Mouse (Mus musculus) heart, adult 9 months (tissue): ENCODE data around the gene Tgm2.

Experiments
- DNase-seq, 2 experiments: peaks; one replicate each; pipeline ENCODE4 v3.0.0; 2022; ENCODE audit warnings: low spot score in 2 of 2

The Tgm2 gene

DNA sequence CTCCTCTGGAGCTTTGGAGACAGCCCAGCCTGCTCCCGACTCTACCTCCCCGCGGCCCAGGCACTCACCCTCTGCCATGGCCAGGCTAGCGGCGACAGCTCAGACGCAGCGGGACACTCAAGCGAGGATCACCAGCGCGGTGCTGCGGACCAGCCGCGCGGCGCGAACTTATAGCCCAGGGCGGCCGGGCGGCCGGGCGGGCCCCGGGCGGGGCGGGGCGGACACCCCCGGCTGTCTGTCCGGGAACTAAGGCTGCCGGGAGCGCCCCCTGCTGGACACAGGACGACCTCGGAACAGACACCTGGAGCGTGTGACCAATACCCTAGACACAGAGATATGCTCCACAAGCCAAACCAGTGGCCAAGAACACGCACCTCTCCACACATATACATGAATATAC, at the start of gene Tgm2:
Gene Tgm2 (minus strand): TSS at position 214 of the 400 bp plus-strand sequence.
- peak; percentile 86 to 93 for DNase-seq

DNA sequence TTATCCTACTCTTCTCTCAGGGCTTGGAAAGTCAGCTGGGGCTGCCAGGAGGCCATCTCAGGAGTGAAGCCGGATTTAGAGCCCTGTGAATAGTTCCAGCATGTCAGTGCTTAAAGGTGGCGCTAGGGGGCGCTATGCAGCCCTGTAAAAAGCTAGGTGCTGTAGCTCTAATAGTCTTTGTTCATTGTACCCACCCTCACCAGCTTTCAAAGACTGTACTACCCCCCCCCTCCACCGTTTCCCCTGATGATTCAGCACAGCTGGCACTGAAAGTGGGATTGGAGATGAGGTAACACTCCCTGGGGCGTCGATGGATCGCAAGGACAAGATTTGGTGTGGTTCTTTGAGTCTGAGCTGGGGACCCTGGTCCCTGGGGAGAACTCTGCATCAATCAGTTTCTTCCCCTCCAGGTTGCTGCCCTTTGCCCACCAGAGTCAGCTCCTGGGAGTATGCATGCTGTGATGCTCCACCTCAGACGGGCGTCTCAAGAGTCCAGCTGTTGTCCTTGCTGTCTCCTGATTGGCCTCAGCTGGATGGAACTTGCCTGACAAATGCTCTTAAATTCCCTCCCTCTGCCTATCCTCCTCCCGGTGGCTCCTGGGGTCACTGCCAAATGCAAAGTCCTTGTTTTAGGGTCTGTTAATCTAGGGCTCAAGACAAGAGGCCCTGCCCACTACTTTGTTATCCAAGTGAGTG, 48.9 kb upstream of the Tgm2 start:
- peak in 1 of 2 experiments; percentile 38 for DNase-seq

DNA sequence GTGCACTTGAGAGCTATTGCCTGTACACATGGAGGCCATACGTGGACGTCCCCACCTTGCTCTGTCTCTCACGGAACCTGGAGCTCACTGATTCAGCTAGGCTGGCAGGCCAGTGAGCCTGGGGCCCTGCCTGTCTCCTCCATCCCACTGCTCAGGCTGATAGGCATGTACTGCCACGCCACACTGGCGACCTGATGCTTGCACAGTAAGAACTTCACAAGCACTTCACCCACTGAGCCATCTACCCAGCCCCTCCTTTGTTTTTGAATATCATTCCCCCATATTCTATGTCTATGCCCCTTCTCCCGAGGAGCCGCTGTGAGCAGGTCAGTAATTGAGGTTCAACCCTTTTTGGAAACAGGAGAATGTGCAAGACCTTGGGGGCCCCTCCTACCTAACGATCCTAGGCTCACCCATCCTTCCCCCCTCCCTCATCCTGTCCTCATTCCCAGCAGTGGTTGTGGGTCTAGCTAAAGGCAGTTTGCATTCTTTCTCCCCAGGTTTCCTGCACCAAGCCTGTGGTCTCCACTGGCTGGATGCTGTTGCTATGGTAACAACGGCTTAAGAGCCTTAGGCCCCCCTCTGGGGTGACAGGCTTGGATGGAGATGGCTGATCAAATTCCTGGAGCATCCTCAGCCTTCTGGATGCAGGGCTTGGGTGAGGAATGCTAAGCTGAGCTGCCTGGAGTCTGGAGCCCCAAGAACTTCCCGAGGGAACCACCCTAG, 47.5 kb upstream of the Tgm2 start:
- no peak for DNase-seq

DNA sequence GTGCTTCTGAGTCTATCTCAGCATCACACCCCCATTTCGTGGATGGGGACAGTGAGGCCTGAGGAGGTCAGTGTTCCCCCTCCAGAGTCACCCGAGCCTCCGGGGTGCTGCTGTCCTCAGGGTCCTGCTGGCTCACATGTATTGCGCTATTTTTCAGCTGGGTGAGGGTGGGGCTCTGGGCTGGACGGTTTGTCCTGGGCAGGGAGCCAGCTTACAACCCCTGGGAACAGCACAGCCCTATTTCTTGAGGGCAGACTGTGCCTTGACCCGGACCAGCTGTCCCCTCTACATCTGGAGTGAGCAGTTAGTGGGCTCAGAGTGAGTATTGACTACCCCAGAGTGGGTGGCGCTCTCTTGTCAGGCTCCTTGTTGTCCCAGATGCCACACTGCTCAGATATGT, 44.9 kb upstream of the Tgm2 start:
- DNase-seq, result peak; percentile 81 to 84

DNA sequence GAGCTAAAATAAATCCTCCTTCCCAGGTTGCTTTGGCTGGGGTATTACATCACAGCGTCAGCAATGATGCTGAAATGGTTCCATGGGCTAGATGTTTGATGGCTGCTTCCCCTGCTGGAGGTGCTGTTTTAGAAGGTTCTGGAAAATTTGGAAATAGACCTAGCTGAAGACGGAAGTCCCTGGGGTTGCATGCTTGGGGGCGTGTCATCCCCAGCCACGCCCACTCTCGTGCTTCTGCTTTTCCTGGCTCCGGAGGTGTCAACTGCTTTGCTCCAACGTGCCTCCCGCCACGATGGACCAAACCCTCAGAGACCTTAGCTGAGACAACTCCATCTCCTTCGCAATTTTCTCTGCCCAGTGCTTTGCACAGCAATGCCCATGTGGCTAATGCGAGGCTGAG, 43.2 kb upstream of the Tgm2 start:
- DNase-seq, result no peak

DNA sequence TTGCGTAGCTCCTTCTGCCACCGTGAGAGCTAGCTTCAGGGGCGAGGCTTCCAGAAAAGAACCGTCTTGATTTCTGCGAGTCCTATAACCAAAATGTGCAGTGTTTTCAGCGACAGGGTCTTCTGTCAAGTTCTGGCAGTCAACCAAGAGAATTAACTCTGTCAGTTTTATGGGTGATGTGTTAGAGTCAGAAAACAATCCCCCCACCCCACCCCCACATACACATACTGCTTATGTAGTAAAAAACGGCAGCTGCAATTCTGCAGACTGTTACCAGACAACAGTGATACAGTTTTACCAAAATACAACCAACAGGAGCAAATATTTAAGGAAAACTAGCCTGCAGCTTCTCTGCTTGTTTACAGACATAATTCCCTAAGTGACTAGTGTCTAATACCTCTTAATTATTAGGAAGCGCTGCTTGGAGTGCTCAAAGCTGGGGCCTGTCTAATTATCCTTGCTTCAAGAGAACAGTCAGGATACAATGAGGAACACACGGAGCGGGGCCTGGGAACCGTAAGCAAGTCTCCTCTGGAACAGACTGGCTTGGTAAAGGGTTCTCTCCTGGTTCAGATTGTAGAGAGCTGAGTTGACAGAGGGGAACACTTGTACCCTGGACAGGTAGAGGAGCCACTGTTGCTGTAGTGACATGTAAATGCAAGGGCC, 40.1 kb upstream of the Tgm2 start:
- no peak for DNase-seq

DNA sequence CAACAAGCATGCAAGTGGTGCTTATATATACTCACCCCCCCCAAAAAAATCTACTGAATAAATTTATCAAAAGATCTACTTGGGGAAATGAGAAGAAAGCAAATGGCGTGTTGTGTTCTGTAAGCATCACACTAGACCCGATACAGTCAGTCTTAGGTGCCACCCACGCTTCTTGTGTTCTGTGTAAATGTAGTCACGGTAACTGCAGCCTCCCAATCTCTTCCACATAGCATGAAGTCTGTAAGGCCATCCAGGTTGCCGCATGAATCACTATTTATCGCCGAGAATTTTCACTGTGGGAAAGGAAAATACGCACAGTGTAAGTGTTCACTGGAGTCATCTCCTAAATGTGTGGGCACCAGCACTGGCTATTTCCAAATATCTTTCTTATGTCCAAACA, 37.0 kb upstream of the Tgm2 start:
- DNase-seq, result no peak

DNA sequence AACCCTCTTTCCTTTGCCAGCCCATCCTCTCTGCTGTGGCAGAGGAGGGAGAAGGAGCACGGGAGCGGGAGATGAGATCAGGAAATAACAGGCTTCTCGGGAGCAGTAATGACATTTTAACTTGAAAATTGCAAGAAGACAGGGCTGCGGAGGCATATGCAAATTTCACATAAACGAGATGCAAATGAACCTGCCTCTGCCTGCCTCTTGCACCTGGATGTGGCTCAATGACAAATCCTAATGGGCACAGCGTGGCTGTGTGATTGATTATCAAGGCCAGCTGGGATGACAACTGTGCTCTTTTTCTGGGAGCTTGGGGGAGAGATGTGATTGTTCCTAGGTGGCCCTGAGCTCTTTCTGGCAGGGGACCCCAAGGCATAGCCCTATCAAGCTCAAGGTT, 35.7 kb upstream of the Tgm2 start:
- no peak for DNase-seq

DNA sequence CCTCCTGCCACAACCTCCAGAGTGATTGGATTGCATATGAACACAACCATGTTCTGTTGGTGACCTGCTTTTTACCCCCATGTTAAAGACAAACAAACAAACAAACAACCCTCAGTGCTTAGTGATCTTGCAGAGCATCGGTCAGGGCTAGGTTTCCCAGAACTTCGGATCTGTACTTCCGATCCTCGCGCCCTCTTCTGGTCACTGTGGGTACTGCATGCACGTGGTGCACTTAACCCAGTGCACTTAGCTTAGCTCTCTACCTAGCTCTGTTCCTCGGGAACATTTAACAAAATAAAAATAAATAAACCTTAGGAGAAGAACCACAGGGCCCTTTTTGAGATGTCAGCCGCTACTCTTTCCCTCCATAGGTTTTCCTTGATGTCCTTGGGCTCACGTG, 34.6 kb upstream of the Tgm2 start:
- no peak for DNase-seq

DNA sequence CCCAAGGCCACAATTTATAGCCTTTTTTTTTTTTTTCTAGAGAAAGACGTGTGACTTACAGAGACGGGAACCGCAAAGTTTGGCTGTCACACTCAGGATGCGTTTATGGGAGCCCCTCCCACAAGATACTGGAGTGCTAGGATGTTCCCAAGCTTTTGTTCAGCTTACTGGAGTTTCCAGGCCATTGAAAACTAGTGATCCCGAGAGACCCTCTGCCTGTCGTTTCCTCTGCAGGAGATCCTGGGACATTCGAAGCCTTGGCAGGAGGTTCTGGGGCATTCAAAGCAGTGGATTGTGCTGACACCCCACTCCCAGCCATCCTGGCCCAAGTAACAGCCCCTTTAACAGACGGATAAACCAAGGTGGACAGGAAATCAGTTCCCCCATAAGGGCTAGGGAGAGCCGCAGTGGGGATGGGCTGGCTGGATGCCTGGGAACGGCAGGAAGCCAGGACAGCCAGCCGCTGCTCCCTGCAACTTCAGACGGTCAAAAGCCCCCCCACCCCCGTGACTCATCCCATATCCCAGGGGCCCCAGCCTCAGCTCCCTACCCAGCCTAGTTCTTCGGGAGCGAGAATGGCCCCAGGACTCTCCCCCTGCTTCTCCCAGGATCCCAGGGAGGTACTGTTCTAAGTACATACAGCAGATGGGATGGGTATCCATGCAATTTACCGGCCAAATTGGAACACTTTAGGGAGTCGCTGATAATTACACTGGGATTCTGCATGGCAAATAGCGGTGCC, 33.3 kb upstream of the Tgm2 start:
- DNase-seq, result peak; percentile 65 to 79

DNA sequence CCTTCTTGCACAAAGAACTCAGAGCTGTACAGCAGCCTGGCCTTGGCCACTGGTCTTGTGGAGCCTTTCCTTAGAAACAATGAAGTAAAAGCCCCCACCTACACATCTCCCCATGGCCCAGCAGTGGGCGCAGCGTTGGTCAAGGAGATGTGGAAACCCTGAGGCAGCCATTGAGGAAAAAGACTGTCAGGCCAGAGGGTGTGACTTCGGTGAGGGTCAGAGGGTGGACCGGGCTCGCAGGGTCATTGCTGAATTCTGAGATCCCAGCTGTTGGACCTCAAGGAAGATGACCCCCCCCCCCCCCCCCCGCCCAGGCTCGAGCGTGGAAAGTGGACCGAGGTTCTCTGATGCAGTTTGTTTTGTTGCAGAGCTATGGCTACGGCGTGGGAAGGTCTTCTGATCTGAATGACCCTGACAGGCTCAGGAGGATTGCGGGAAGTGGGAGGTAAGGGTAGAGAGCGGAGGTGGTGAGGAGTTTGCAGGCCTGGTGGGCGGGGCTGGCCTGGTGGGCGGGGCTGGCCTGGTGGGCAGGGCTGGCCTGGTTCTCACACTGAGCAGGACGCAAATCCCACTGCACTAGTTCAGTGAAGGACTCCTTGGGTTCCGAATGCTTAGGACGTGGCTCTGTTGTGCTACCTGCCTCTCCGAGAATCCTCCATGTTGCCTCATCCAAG, 32.6 kb upstream of the Tgm2 start:
- DNase-seq, result peak; percentile 77 to 79

DNA sequence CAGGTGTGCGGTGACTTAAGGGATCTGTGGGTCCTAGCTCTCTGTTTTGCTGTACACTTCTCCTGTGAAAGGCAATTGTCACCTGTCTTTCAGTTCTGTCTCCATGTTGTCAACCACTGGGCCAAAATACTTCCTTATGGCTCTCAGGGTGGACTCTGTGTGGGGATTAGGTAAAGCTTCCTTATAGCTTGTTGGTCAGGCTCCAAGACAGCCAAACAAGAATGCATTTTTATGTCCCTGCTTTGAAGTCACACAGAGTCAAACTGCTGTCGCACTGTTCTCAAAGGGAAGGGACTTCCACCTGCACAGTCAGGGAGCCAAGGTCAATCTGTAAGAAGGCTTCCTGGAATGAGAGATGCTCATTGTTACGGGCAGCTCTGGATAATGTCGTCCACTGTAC, 31.9 kb upstream of the Tgm2 start:
- DNase-seq, result no peak

DNA sequence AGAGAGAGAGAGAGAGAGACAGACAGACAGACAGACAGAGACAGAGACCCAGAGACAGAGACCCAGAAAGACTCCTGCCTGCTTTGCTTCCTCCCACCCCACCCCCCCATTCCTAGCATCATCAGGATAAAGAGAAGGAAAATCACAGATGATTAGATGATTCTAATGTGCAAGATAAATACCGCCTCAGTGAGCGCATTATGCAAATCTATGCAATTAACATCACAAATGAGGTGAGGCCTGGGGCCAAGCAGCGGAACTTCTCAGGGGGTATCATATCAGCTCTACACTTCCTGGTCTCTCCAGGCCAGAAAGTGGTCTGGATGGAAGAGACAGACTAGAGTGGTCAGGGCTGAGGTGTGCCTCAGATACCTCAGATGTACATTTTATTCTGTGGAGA, 31.3 kb upstream of the Tgm2 start:
- no peak for DNase-seq

DNA sequence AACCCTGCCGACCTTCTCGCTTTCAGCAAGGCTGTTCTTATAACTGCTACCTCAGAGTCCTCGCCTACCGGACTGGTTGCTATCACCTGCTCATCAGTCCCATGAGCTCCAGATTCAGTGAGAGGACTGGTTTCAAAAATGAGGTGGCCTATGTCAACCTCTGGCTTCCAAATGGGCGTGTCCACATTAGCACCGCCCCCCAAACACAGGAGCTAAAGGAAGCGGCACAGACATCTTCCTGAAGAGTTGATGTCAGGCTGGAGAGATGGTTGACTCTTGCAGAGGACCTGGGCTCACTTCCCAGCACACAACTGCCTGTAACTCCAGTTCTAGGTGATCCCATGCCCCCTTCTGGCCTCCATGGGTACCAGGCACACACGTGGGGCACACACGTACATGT, 30.5 kb upstream of the Tgm2 start:
- no peak for DNase-seq

DNA sequence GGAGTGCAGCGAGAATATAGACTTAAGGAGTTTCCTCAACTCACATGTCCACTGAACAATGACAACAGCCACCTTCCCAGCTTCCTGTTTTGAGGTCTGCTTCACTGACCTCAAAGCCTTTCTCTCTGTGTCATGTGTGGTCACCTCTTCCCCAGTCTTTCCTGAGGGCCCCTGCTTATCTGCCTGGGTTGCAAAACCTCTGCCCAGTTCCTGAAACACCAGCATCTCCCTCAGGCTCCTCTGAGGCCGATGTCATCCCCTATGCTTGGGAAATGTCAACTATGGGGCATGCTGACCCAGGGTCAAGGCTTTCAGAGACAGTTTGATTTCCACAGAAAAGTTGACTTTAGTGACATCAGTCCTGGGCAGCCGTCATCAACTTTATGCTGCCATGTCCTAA, 29.2 kb upstream of the Tgm2 start:
- no peak for DNase-seq

DNA sequence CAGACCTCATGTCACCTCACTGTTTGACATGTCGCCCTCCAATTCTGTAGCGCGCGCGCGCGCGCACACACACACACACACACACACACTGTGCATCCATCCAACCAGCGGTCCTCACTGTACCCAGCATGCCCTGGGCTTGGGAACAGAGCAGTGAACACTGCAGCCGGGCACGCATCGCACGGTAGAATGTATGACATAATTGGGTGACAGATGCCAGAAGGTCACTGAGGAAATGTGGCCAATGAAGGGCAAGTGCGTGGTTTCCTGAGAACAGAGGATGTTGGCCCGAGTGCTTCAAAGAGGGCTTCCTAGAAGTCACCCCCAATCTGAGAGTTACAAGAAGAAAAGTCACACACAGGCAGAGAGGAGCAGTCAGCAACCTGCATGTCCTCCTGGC, 28.7 kb upstream of the Tgm2 start:
- DNase-seq, result no peak

DNA sequence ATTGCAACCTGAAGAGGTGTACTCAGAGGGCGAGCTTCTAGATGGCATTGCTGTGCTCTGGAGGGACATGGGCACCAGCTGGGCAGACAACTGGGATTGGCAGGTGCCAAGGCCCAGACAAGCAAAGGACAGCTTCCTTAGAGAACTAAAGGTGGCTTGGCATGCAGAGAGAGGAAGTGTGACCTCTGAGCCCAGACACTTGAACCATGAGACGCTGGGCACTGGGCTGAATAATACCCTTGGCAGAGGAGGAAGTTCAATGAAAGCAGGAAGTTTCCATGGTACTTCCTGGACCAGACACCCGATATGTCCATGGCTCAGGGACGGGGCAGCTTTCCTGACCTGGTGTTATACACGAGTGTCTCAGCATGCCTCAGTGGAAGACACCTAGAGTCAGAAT, 28.2 kb upstream of the Tgm2 start:
- DNase-seq, result no peak

DNA sequence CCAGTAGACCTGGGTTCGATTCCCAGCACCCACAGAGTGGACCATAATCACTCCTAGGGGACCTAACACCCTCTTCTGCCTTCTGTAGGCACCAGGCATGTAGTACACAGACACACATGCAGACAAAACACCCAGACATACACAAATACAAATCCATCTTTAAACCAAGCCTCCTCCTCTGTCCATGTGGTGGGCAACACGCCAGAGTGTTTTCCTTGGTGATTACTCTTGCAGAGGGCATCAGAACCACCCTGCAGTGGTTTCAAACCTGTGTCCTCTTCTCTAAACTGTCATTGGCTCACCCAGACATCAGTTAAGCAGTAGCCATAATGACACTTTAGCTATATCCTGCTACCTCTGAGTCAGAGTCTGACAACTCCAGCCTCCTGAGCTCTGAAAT, 24.2 kb upstream of the Tgm2 start:
- no peak for DNase-seq

DNA sequence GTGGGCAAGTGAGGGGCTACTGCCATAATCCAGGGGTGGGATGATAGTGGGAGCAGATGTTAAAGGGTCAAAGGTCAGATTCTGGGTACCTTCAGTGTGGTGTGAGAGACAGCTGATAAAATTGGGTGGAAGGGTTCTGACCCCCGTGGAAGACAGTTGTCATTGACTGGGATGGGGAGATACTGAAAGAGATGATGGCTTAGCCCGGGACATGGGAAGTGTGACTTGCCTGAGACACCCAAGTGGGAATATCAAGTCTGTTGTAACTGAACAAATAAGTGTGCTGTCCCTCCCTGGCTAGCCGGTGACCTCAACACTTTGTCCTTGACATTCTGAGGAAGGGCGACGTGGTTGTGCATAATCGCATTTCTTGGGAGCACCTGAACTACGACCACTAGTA, 23.5 kb upstream of the Tgm2 start:
- DNase-seq, result no peak

DNA sequence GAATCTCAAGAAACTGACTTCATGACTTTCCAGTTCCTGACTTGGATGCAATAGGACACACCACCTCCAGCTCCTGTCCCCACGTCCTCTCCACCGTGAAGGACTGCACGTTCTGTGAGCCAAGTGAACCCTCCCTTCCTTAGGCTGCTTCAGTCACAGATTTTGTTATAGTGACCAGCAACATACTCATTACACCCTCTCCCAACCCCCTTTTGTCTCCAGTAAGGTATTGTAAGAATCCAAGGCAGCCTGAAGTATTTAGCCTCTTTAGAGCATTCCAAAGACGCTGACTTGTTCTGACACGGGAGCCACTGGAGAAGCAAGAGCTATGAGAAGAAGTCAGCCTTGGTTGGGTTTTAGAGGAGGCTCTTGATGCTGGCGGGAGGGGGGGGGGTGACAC, 23.1 kb upstream of the Tgm2 start:
- no peak for DNase-seq

DNA sequence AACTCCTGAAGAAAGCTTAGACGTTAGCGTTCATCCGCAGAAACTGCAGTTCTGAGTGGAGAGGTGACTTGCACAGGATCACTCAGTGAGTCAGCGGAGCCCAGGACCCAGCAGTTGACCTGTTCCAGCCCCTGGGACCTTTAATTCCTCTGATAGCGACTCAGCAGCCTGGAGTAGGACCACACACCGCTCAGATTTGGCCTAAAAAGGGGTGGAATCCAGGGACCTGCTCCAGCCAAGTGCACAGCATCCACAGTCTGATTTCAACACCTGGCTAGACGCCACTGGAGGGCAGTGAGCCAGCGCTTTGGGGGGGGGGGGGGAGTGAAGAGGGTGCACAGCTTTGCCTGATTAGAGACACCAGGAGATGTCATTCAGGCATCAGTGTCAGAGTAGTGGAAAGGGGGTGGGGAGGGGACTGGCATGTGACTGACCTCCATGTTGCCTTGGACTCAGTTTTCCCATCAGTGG, 22.5 kb upstream of the Tgm2 start:
- DNase-seq, result peak; percentile 61 to 62
